In the genomic region with DNA sequence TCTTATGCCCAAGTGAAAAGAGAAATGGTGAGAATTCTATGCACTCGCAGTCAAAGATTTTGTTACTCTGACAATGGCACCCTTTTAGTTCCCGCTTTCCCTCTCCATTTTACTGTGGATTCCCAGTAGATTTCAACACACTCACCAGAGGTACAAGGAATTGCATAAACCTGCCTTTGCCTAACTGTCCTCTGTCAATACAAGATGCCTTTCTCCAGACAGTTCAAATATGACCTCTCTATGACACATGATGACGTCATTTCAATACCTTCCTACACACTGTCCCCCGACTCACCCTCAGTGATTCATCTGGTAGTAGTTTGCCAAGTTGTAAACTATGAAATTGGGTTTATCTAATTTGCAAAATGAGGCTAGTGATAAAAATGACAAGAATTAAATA, we compare ENCODE assay signal across 25 mouse cellular contexts.
"Had no signal": no experiment of that assay in that cellular context is flagged by ENCODE, and none has a peak within 500 bp of the region (broad histone marks: within the 10 kb centered on the region; RNA-seq: fewer than 3 reads in every experiment).

No protein-coding gene starts in this region.

- H3K9ac ChIP-seq: heart, embryonic 13.5 days; heart, embryonic 15.5 days; hindbrain, embryonic 13.5 days; hindbrain, embryonic 15.5 days; kidney, embryonic 15.5 days; limb, embryonic 13.5 days; limb, embryonic 15.5 days had no signal

- H3K36me3 ChIP-seq: heart, embryonic 13.5 days; heart, embryonic 15.5 days; hindbrain, embryonic 13.5 days; hindbrain, embryonic 15.5 days; kidney, embryonic 15.5 days; limb, embryonic 13.5 days; limb, embryonic 15.5 days had no signal

- ATAC-seq: hindbrain, postnatal 0 days; intestine, embryonic 16.5 days had no signal

- H3K27me3 ChIP-seq: heart, embryonic 13.5 days; heart, embryonic 15.5 days; hindbrain, embryonic 13.5 days; hindbrain, embryonic 15.5 days; kidney, embryonic 15.5 days; limb, embryonic 15.5 days had no signal

- H3K27ac ChIP-seq: heart, adult 2 months; heart, embryonic 13.5 days; heart, embryonic 15.5 days; hindbrain, embryonic 13.5 days; hindbrain, embryonic 15.5 days; hindbrain, postnatal 0 days; kidney, embryonic 15.5 days; kidney, postnatal 0 days; limb, embryonic 13.5 days; limb, embryonic 15.5 days had no signal

- H3K4me1 ChIP-seq: hindbrain, embryonic 13.5 days; hindbrain, embryonic 15.5 days; kidney, embryonic 15.5 days; limb, embryonic 15.5 days had no signal

- DNase-seq: gastrocnemius, postnatal 14 days; gastrocnemius, postnatal 36 days; heart, adult 2 months; heart, postnatal 14 days; heart, postnatal 36 days; kidney, adult 11 months; kidney, adult 2 months; kidney, adult 9 months; kidney, postnatal 14 days; kidney, postnatal 36 days; layer of hippocampus, adult 9-11 months; layer of hippocampus, postnatal 36 days; left cerebral cortex, postnatal 4 days had no signal

- H3K4me2 ChIP-seq: heart, embryonic 11.5 days; heart, embryonic 13.5 days; heart, embryonic 15.5 days; hindbrain, embryonic 13.5 days; hindbrain, embryonic 15.5 days; kidney, embryonic 15.5 days; limb, embryonic 13.5 days; limb, embryonic 15.5 days; liver, embryonic 11.5 days had no signal

- H3K9me3 ChIP-seq: heart, embryonic 13.5 days; heart, embryonic 15.5 days; hindbrain, embryonic 13.5 days; hindbrain, embryonic 15.5 days; kidney, embryonic 15.5 days; limb, embryonic 13.5 days; limb, embryonic 15.5 days had no signal

- H3K4me3 ChIP-seq: heart, adult 2 months; heart, embryonic 13.5 days; heart, embryonic 15.5 days; hindbrain, embryonic 13.5 days; hindbrain, embryonic 15.5 days; kidney, embryonic 15.5 days; limb, embryonic 13.5 days; limb, embryonic 15.5 days had no signal
